Mouse (Mus musculus) limb, embryonic 14.5 days (tissue): ENCODE measurements around the gene Fbf1. TPM values are rescaled to one million over a fixed set of nuclear protein-coding genes. Genes with fewer than 3 reads are reported as not detected.
"Not testable (repeated sequence)": the region's sequence is repeated elsewhere in the genome, so short reads cannot be mapped to it uniquely, and the experiment has no call there.

Source experiments
- ATAC-seq: fragments of 200-750 bp; cut with Nextera tagmentation; 2 replicates; pipeline ENCODE4 v1.8.0; 2017; ENCODE audit warnings: low read depth, moderate number of reproducible peaks, moderate TSS enrichment; ENCODE audit not compliant: low FRiP score
- DNase-seq: peaks from one replicate; pipeline ENCODE4 v3.0.0-alpha.2; 2015; ENCODE audit warnings: low spot score
- H3K27ac ChIP-seq: fragments of 300-500 bp; sonication (generic); replicated peaks from 2 replicates; pipeline ENCODE4 v1.5.1; 2014; ENCODE audit warnings: low read depth, mild to moderate bottlenecking, low read length, moderate library complexity, mixed read lengths
- H3K27me3 ChIP-seq: fragments of 300-500 bp; sonication (generic); 2 replicates; pipeline ENCODE4 v1.6.1; 2014; ENCODE audit warnings: low read length, mixed read lengths; ENCODE audit not compliant: control insufficient read depth, insufficient read depth
- H3K36me3 ChIP-seq: fragments of 300-500 bp; sonication (generic); 2 replicates; pipeline ENCODE4 v1.6.1; 2014; ENCODE audit warnings: mild to moderate bottlenecking, low read length, moderate library complexity, mixed read lengths; ENCODE audit not compliant: control insufficient read depth, insufficient read depth
- H3K4me1 ChIP-seq: fragments of 300-500 bp; sonication (generic); 2 replicates; pipeline ENCODE4 v1.6.1; 2014; ENCODE audit warnings: antibody characterized with exemption, low read length, mixed read lengths; ENCODE audit not compliant: control insufficient read depth, insufficient read depth
- H3K4me2 ChIP-seq: fragments of 300-500 bp; sonication (generic); replicated peaks from 2 replicates; pipeline ENCODE4 v1.6.1; 2014; ENCODE audit warnings: low read depth, mild to moderate bottlenecking, low read length, moderate library complexity; ENCODE audit not compliant: severe bottlenecking
- H3K4me3 ChIP-seq: fragments of 300-500 bp; sonication (generic); replicated peaks from 2 replicates; pipeline ENCODE4 v1.5.1; 2014; ENCODE audit warnings: low read length
- H3K9ac ChIP-seq: fragments of 300-500 bp; sonication (generic); 2 replicates; pipeline ENCODE4 v1.6.1; 2014; ENCODE audit warnings: mild to moderate bottlenecking, low read depth, low read length, moderate library complexity; ENCODE audit not compliant: severe bottlenecking
- H3K9me3 ChIP-seq: fragments of 300-500 bp; sonication (generic); 2 replicates; pipeline ENCODE4 v1.6.1; 2016; ENCODE audit warnings: low read length; ENCODE audit not compliant: control insufficient read depth
- POLR2A ChIP-seq: fragments of 200-500 bp; IDR thresholded peaks from 2 replicates; pipeline ENCODE4 v1.8.0; 2012; ENCODE audit warnings: inconsistent platforms, mild to moderate bottlenecking, moderate library complexity, borderline replicate concordance; ENCODE audit not compliant: insufficient read depth, insufficient read length; ENCODE audit errors: extremely low read depth
- WGBS: fragments of 180-500 bp; shearing (Covaris S2); extraction: QIAGEN DNeasy Blood & Tissue Kit; methylation state at CpG from one replicate; pipeline ENCODE4 v1.1.7; 2014; 5-methylcytosine and 5-hydroxymethylcytosine counted together
- polyA plus RNA-seq, 2 experiments: library from polyadenylated mRNA; depleted of rRNA in 1 of 2; stranded (reverse) in 1 of 2; unstranded in 1 of 2; fragments of >200 nt; fragmentation: Nextera tagmentation in 1 of 2; extraction: Ambion mirVana in 1 of 2; gene quantifications; 2 replicates each; pipeline versions ENCODE4 v1.2.1 to v1.2.3; 2012 to 2014

Gene Fbf1
- polyA plus RNA-seq, 2 experiments = 26.4 to 82.6 TPM

GRCm38 (mm10) chr11:116095573-116095972 is 72.4 kb downstream of the Fbf1 start:
- WGBS = 79% methylated on average over 3 of the region's 3 CpGs
- Histone ChIP-seq H3K4me1 (0 out of 2 replicates have a peak, but pooled peaks cover 8% of the 10 kb centered on the region), H3K36me3 (no peaks in the 10 kb centered on the region), H3K9me3 (no peaks in the 10 kb centered on the region), H3K4me2 (no peak overlapping the region), H3K4me3 (no peak overlapping the region), H3K27ac (no peak overlapping the region), H3K9ac (no peak overlapping the region), H3K27me3 (no peaks in the 10 kb centered on the region)
- DNase-seq (no peak), ATAC-seq (no peak)
- TF ChIP-seq POLR2A = no peak

GRCm38 (mm10) chr11:116093771-116094565 is 74.0 kb downstream of the Fbf1 start:
- no peak for DNase-seq
- 60% methylated on average over 16 of the region's 16 CpGs for WGBS

DNA sequence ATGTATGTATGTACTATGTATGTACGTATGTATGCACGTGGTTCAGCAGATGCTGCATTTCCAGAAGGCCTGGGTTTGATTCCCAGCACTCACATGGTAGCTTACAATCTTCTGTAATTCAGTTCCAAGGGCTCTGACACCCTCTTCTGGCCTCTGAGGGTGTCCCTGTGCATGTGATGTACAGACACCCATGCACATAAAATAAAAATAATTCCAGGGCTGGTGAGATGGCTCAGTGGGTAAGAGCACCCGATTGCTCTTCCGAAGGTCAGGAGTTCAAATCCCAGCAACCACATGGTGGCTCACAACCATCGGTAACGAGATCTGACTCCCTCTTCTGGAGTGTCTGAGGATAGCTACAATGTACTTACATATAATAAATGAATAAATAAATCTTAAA is 75.0 kb downstream of the Fbf1 start:
- H3K9me3 ChIP-seq, H3K4me2 ChIP-seq, H3K9ac ChIP-seq, H3K4me3 ChIP-seq, H3K27ac ChIP-seq, H3K27me3 ChIP-seq, H3K4me1 ChIP-seq, H3K36me3 ChIP-seq, DNase-seq, ATAC-seq: not testable (repeated sequence)
- WGBS = 94% methylated on average over 6 of the region's 6 CpGs

More at GRCm38 (mm10) chr11:116093771-116094565, 74.0 kb downstream of the Fbf1 start:
- Histone ChIP-seq H3K4me2 (no peak overlapping the region), H3K4me3 (no peak overlapping the region), H3K27ac (no peak overlapping the region), H3K36me3 (no peaks in the 10 kb centered on the region), H3K9ac (no peak overlapping the region), H3K27me3 (no peaks in the 10 kb centered on the region), H3K4me1 (0 out of 2 replicates have a peak, but pooled peaks cover 2% of the 10 kb centered on the region), H3K9me3 (no peaks in the 10 kb centered on the region)
- no peak for ATAC-seq
- no peak for TF ChIP-seq POLR2A

Other genes with a start within 250 kb of the Fbf1 start
- 35.6 and 52.6 TPM in 2 replicates for gene Sap30bp, start 234.9 kb downstream of the Fbf1 start, polyA plus RNA-seq (2012; rRNA removed)
- gene Sap30bp, start 234.9 kb downstream of the Fbf1 start, polyA plus RNA-seq (2014; fragmentation: Nextera tagmentation; extraction: Ambion mirVana) = 36.6 and 36.9 TPM in 2 replicates
- 27.9 and 28.0 TPM in 2 replicates for gene Recql5, start 234.7 kb downstream of the Fbf1 start, polyA plus RNA-seq (2012; rRNA removed)
- gene Recql5, start 234.7 kb downstream of the Fbf1 start, polyA plus RNA-seq (2014; fragmentation: Nextera tagmentation; extraction: Ambion mirVana) = 16.1 and 18.3 TPM in 2 replicates
- 11.3 and 11.6 TPM in 2 replicates for gene Itgb4, start 193.5 kb downstream of the Fbf1 start, polyA plus RNA-seq (2012; rRNA removed)
- 12.5 TPM in 2 replicates for gene Itgb4, start 193.5 kb downstream of the Fbf1 start, polyA plus RNA-seq (2014; fragmentation: Nextera tagmentation; extraction: Ambion mirVana)
- gene Galk1, start 155.4 kb downstream of the Fbf1 start, polyA plus RNA-seq (2012; rRNA removed) = 115 and 139 TPM in 2 replicates
- gene Galk1, start 155.4 kb downstream of the Fbf1 start, polyA plus RNA-seq (2014; fragmentation: Nextera tagmentation; extraction: Ambion mirVana) = 162 and 164 TPM in 2 replicates
- gene H3f3b, start 140.2 kb downstream of the Fbf1 start, polyA plus RNA-seq (2012; rRNA removed) = 871 and 951 TPM in 2 replicates
- 1,919 and 2,014 TPM in 2 replicates for gene H3f3b, start 140.2 kb downstream of the Fbf1 start, polyA plus RNA-seq (2014; fragmentation: Nextera tagmentation; extraction: Ambion mirVana)
- gene Unk, start 137.8 kb downstream of the Fbf1 start, polyA plus RNA-seq (2012; rRNA removed) = 80.3 and 99.4 TPM in 2 replicates
- 33.1 and 39.2 TPM in 2 replicates for gene Unk, start 137.8 kb downstream of the Fbf1 start, polyA plus RNA-seq (2014; fragmentation: Nextera tagmentation; extraction: Ambion mirVana)
- gene Unc13d, start 90.2 kb downstream of the Fbf1 start, polyA plus RNA-seq (2012; rRNA removed) = 4.1 and 4.3 TPM in 2 replicates
- 3.4 and 3.8 TPM in 2 replicates for gene Unc13d, start 90.2 kb downstream of the Fbf1 start, polyA plus RNA-seq (2014; fragmentation: Nextera tagmentation; extraction: Ambion mirVana)
- gene Wbp2, start 81.2 kb downstream of the Fbf1 start, polyA plus RNA-seq (2012; rRNA removed) = 58.6 and 76.2 TPM in 2 replicates
- 56.8 and 57.7 TPM in 2 replicates for gene Wbp2, start 81.2 kb downstream of the Fbf1 start, polyA plus RNA-seq (2014; fragmentation: Nextera tagmentation; extraction: Ambion mirVana)
- 25.5 and 35.2 TPM in 2 replicates for gene Trim47, start 41.0 kb downstream of the Fbf1 start, polyA plus RNA-seq (2012; rRNA removed)
- gene Trim47, start 41.0 kb downstream of the Fbf1 start, polyA plus RNA-seq (2014; fragmentation: Nextera tagmentation; extraction: Ambion mirVana) = 25.1 and 28.5 TPM in 2 replicates
- gene Trim65, start 37.0 kb downstream of the Fbf1 start, polyA plus RNA-seq (2012; rRNA removed) = 4.9 and 6.2 TPM in 2 replicates
- 3.1 and 4.1 TPM in 2 replicates for gene Trim65, start 37.0 kb downstream of the Fbf1 start, polyA plus RNA-seq (2014; fragmentation: Nextera tagmentation; extraction: Ambion mirVana)
- 52.6 and 56.4 TPM in 2 replicates for gene Mrpl38, start 29.3 kb downstream of the Fbf1 start, polyA plus RNA-seq (2012; rRNA removed)
- 85.8 and 86.5 TPM in 2 replicates for gene Mrpl38, start 29.3 kb downstream of the Fbf1 start, polyA plus RNA-seq (2014; fragmentation: Nextera tagmentation; extraction: Ambion mirVana)
- 44.2 and 50.0 TPM in 2 replicates for gene Ten1, start 30.7 kb upstream of the Fbf1 start, polyA plus RNA-seq (2012; rRNA removed)
- 67.4 and 70.5 TPM in 2 replicates for gene Ten1, start 30.7 kb upstream of the Fbf1 start, polyA plus RNA-seq (2014; fragmentation: Nextera tagmentation; extraction: Ambion mirVana)
- gene Acox1, start 30.9 kb upstream of the Fbf1 start, polyA plus RNA-seq (2012; rRNA removed) = 38.1 and 42.9 TPM in 2 replicates
- gene Acox1, start 30.9 kb upstream of the Fbf1 start, polyA plus RNA-seq (2014; fragmentation: Nextera tagmentation; extraction: Ambion mirVana) = 26.3 and 30.1 TPM in 2 replicates
- gene Evpl, start 69.9 kb upstream of the Fbf1 start, polyA plus RNA-seq (2012; rRNA removed) = 6.0 and 8.2 TPM in 2 replicates
- gene Evpl, start 69.9 kb upstream of the Fbf1 start, polyA plus RNA-seq (2014; fragmentation: Nextera tagmentation; extraction: Ambion mirVana) = 17.0 and 21.8 TPM in 2 replicates
- gene Srp68, start 106.1 kb upstream of the Fbf1 start, polyA plus RNA-seq (2012; rRNA removed) = 106 and 111 TPM in 2 replicates
- gene Srp68, start 106.1 kb upstream of the Fbf1 start, polyA plus RNA-seq (2014; fragmentation: Nextera tagmentation; extraction: Ambion mirVana) = 94.9 and 103 TPM in 2 replicates
- 0.24 and 0.59 TPM in 2 replicates for gene Galr2, start 112.8 kb upstream of the Fbf1 start, polyA plus RNA-seq (2012; rRNA removed)
- gene Galr2, start 112.8 kb upstream of the Fbf1 start, polyA plus RNA-seq (2014; fragmentation: Nextera tagmentation; extraction: Ambion mirVana) = 0.33 and 0.37 TPM in 2 replicates
- 57.7 and 66.7 TPM in 2 replicates for gene Exoc7, start 139.1 kb upstream of the Fbf1 start, polyA plus RNA-seq (2012; rRNA removed)
- 72.0 and 72.7 TPM in 2 replicates for gene Exoc7, start 139.1 kb upstream of the Fbf1 start, polyA plus RNA-seq (2014; fragmentation: Nextera tagmentation; extraction: Ambion mirVana)
- 0.85 and 0.88 TPM in 2 replicates for gene Foxj1, start 167.2 kb upstream of the Fbf1 start, polyA plus RNA-seq (2012; rRNA removed)
- 0.14 TPM in 1 of 2 replicates, not detected in the other for gene Foxj1, start 167.2 kb upstream of the Fbf1 start, polyA plus RNA-seq (2014; fragmentation: Nextera tagmentation; extraction: Ambion mirVana)
- 20.1 and 23.2 TPM in 2 replicates for gene Rnf157, start 244.9 kb upstream of the Fbf1 start, polyA plus RNA-seq (2012; rRNA removed)
- 17.3 and 19.7 TPM in 2 replicates for gene Rnf157, start 244.9 kb upstream of the Fbf1 start, polyA plus RNA-seq (2014; fragmentation: Nextera tagmentation; extraction: Ambion mirVana)